Mouse (Mus musculus) gastrocnemius, postnatal 36 days (tissue): ENCODE measurements at regions not wholly inside any gene's neighbourhood (a gene's known extent, or its start where the extent isn't known, plus 50 kb on each side); places are given as distances from the start of the nearest gene placed in this dataset.

Experiments
- DNase-seq, 2 experiments: peaks; one replicate each; pipeline ENCODE4 v3.0.0; 2022
- intact Hi-C: fragments of 180-260 bp; cut with DNase I; formaldehyde crosslinking; loops from one replicate; pipeline ENCODE4 v1.15.1; 2025

DNA sequence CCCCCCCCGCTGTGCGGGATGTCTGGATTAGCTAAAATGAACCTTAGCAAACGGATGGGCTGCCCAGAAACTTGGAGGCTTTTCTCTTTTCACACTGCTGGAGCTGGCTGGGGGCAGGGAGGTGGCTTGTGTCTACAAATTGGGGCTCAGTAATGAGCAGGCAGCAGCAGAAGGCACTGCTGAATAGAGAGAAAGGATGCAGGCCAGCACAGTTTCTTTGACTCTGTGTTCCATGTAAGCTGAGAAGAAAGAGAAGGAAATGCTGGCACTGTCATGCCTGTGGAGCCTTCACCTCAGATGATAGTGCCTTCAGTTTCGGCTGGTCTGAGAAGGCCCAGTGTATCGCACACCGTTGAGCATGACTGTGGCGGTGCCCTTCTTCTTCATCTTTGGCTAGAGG is 305.6 kb upstream of the Adgrl2 start:
- DNase-seq, result no peak
- intact Hi-C loops, result no loop called here

DNA sequence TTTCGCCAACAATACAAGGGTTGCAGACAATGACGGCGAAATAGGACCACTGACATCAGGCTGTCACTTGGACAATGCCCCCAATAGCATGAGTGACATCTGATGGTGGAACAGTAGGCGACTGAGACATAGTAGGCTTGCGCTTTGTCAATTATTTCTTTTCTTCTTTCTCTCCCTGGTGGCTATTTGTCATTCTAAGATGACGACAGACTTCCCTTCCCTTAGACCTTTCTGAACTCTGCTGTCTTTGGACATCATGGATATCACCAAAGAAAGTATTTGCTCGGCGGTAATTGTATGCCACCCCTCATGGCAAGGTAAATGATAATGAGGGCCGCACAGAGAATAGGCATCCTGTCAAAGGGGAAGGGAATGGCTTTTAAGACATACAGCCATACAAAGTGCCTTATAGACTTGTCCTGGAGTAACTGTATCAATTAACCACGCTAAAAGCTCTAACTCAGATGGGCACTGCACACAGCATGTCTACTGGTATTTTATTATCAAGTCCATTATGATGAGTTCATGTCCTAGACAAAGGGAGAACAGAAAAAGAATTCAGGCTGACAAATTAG is 305.0 kb upstream of the Adgrl2 start:
- intact Hi-C loops, result no loop called here

DNA sequence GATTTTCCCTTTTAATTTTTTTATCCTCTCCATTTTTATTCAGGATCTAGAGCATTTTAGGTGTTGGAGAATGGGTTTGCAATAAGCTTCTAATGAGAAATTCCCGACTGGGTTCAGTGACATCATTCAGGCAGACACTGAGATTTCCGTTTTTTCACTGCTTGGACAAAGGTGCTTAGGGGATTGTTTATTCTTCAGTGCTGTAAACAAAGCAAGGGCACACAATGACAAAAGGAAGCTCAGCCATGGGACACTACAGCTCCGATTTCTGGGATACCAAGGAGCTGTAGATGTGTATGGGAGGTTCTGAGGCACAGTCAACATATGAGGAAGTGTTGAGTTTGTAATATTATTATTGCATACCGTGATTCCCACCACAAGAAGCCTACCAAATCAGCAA is 304.1 kb upstream of the Adgrl2 start:
- intact Hi-C loops, result no loop called here
- no peak for DNase-seq

More for the DNA sequence above, 305.0 kb upstream of the Adgrl2 start:
- DNase-seq, result no peak

DNA sequence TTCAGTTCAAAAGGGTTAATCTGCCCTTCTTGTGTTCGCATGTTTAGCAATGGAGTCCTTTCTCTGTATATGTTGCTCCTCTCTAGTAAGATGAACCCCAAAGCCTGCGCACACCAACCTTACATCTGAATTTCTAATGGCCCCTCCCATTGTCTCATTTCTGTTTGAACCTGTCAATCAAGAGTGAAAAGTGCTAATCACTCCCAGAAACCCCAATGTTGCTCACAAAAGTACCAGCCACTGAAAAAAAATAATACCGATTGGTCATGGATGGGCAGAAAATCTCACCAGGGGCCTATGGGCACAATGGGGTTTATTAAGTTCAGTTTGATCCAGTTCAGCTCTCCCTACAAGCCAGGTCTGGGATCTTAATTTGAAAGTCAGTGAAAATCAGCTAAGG is 302.1 kb upstream of the Adgrl2 start:
- intact Hi-C loops, result no loop called here

DNA sequence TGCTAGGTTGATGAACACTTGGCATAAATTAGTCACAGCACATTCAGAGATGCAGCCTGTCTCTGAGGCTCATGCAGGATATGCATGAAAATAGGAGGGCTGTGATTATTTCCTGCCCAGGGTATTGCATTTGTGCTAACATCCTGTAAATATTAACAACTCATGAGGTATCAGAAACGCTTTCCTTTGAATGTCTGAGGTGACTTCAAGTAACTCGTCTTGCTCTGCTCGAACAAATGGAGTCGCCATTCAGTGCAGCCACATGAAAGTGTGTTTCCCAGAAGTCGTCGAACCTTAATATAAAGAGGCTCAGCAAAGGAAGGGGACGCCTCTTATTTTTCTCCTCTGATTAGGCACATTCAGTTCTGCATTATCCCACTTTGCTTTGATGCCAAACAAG is 301.1 kb upstream of the Adgrl2 start:
- intact Hi-C loops, result no loop called here

More for the DNA sequence above, 302.1 kb upstream of the Adgrl2 start:
- no peak for DNase-seq

DNA sequence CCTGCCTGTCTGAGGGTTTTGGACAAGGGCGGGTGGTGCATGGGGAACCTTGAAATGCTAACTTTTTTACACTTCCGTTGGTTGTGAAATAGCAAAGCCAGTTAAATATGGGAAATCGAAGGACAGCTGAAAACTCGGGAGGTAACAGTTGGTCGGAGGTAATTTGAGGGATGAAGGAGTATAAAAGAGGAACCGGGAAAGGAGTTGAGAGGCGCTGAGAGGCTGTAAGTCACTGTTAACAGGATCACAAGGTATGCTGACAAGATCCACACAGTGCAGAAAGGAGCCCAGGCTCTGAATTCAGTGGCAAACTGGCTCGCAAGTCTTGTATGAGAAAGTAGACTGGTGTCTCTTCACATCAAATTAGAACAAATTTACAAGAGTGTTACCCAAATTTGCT is 299.9 kb upstream of the Adgrl2 start:
- intact Hi-C loops, result no loop called here
- no peak for DNase-seq

More for the DNA sequence above, 301.1 kb upstream of the Adgrl2 start:
- DNase-seq, result no peak

GRCm38 (mm10) chr3:149287080-149287479 is 296.7 kb upstream of the Adgrl2 start:
- no peak for DNase-seq
- intact Hi-C loops, result no loop called here

- intact Hi-C loops, result no loop called here
These were observed 294.6 kb upstream of the Adgrl2 start for GRCm38 (mm10) chr3:149284976-149285375.

DNA sequence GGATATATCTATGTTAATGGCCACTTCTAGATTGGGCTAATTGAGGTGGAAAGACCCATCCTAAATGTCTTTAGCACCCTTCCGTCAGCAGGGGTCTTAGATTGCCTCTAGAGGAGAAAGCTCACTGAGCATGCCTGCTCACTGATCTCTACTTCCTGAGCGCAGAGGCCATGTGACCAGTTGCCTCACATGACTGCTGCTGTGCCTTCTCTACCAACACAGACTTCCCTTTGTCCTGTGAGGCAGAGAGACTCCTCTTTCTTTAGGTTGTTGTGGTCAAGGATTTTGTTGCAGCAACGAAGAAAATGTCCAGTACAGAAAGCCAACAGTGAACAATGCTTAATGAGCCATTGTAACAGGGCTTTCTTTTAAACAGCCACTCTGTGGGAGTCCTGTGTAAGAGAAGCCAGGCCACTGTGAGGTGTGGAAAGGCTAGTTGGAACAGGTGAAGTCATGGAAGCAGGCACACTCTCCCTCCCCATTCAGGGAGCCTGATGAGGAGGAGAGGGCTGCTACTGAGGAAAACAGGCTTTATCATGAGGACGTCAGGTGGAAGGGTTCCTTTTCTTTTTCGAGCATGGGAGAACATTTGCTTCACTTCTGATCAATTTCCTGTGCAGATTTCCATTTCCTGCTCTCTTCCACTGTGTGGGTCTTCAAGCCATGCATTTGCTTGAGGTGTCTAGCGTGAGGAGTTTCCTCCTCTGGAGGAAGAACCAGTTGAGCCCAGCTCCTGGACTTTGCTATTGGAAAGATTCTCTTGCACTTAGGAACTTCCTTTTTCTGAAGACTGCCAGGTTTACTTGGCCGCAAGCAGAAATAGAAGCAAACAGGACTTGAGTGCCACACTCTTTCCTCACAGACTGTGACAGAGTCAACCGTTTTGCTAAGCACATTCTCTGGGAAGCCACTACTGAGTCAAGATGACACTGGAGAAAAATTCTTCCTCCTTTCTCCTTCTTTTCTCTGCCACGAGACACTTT is 290.7 kb upstream of the Adgrl2 start:
- intact Hi-C loops, result no loop called here
- DNase-seq, result no peak

More at GRCm38 (mm10) chr3:149284976-149285375, 294.6 kb upstream of the Adgrl2 start:
- no peak for DNase-seq

DNA sequence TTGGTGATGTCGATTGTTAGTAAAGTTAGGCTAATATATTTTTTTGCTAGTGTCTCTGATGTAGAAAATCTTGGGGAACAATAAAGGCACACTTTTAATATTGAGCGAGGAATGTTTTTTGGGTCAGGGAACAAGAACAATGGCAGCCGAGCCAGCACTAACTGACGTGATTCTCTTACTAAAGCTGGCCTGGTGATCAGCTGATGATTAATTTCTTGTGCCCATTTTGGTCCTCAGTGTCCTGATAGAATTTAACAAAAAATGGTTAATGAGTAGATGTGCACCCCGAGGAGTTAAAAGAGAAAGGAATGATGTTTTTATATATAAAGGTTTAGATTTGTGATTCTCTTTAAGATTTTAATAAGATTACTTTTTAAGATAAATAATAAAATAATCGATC is 289.0 kb upstream of the Adgrl2 start:
- intact Hi-C loops, result no loop called here
- DNase-seq, result no peak

DNA sequence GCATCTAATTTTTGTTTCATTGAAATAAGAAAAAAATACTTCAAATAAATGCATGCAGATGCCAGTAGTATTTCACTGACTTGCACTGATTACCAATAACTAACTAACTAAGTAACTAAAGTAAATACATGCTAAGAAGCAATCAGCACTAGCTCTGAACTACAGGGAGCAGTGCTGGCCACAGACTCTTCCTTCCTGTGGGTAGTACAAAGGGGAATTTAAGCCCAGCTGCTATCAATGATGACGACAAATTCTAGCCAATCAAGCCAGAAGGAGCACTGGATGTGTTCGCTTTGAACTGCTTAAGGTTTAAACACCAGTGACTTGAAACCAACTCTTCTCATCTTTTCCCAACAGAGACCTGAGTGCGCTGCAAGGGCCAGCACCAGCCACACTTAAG is 287.5 kb upstream of the Adgrl2 start:
- intact Hi-C loops, result no loop called here
- no peak for DNase-seq

GRCm38 (mm10) chr3:149275478-149276132 is 285.2 kb upstream of the Adgrl2 start:
- intact Hi-C loops, result no loop called here
- no peak for DNase-seq

DNA sequence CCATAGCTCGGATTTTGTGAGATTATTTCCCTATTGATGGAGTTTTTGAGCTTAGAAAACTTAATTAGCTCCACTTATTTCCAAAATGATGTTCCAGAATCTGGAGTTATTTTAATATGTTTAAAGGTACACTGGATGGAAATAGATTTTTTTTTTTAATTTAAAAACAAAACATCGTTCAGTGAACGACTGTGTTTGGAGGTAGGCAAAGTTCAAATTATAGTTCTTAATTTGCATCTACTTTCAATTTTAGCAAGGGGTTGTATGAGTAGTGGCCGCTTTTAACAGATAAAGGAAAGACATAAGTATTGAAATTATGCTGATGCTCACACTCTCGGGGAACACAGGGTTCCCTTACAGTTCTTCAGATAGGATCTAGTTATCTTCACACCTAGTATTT is 284.6 kb upstream of the Adgrl2 start:
- no peak for DNase-seq
- intact Hi-C loops, result no loop called here

- intact Hi-C loops, result no loop called here
- no peak for DNase-seq
These were observed 283.8 kb upstream of the Adgrl2 start for GRCm38 (mm10) chr3:149273993-149274692.

- intact Hi-C loops, result no loop called here
- no peak for DNase-seq
These were observed 280.1 kb upstream of the Adgrl2 start for GRCm38 (mm10) chr3:149270459-149270858.

DNA sequence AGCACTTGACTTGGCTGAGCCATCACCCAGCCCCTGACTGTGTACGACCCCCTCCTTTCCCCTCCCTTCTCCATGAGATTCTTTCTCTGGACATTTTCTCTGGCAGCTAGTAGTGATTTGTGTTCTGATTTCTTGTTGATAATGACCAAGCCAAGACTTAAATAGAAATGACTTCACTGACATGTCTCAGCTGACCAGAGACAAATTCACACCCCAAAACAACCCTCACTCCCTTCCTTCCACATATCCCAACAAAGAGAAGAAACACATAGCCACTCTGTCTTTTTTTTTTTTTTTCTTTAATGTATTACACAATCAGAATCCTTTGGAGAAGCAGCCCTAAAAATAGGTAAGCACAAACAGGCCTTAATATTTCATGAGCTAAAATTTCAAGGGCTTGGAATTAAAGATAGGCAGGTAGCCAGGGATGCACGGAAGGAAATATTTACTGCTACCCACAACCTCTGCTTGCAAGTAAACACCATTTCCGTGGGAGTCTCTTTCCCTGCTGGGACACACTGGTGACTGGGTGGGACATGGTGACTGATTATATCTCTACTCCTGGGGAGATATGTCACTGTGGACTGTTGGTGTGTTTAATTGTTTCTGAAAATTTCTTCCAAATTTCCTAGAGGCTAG is 272.1 kb upstream of the Adgrl2 start:
- DNase-seq, result no peak
- intact Hi-C loops, result no loop called here

GRCm38 (mm10) chr3:149261764-149262163 is 271.4 kb upstream of the Adgrl2 start:
- no peak for DNase-seq
- intact Hi-C loops, result no loop called here

- DNase-seq, result no peak
- intact Hi-C loops, result no loop called here
These were observed 268.5 kb upstream of the Adgrl2 start for GRCm38 (mm10) chr3:149258826-149259225.

GRCm38 (mm10) chr3:149256891-149257290 is 266.5 kb upstream of the Adgrl2 start:
- intact Hi-C loops, result no loop called here
- DNase-seq, result no peak

- intact Hi-C loops, result no loop called here
- no peak for DNase-seq
These were observed 262.7 kb upstream of the Adgrl2 start for GRCm38 (mm10) chr3:149253080-149253479.
